Mouse (Mus musculus) heart, adult 2 months (tissue): Measurements from ENCODE around the gene Ahcyl2.

Experiments
- CTCF ChIP-seq: fragments of 200-600 bp; IDR thresholded peaks from 2 replicates; pipeline ENCODE4 v1.8.1; 2022; ENCODE audit warnings: antibody characterized with exemption, mild to moderate bottlenecking, moderate library complexity
- POLR2A ChIP-seq: fragments of 200-500 bp; IDR thresholded peaks from 2 replicates; pipeline ENCODE4 v1.6.1; 2011; ENCODE audit warnings: mild to moderate bottlenecking, low read depth, low read length, control low read depth; ENCODE audit not compliant: insufficient read depth

DNA sequence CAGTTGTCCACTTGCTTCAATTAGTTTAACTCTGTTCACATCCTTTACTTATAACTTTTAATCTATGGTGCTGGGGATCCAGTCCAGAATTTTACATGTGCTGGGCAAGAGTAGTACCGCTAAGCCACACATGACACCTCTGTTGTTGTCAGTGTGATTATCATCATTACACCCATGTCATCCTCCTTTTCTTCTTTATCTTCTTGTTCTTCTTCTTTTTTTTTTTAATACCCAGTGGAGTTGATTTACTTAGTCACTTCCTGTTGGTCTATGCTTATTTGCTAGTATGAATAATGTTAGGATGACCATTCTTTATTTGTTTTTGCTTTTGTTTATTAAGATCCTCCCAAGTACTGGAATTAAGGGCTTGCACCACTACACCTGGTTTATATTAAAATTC is 133.6 kb downstream of the Ahcyl2 start:
- TF ChIP-seq CTCF (no peak), POLR2A (no peak)
